Mouse (Mus musculus) left cerebral cortex, adult 8-10 months (tissue): ENCODE data around the gene Faf2. TPM values are rescaled to one million over a fixed set of nuclear protein-coding genes. Genes with fewer than 3 reads are reported as not detected.

Experiments used
- DNase-seq, 2 experiments: peaks; one replicate each; pipeline ENCODE4 v3.0.0; 2022; ENCODE audit warnings: low spot score in 2 of 2
- total RNA-seq, 4 experiments: library from RNA; stranded (reverse); gene quantifications; 2 replicates each; pipeline ENCODE4 v1.2.4; 2022

Faf2 gene
- total RNA-seq, 4 experiments from 2014 or later: 47.2 to 60.3 (median 55.7) TPM

GRCm38 (mm10) chr13:54680184-54680853 is 58.7 kb downstream of the Faf2 start:
- no peak for DNase-seq

GRCm38 (mm10) chr13:54681291-54681690 is 59.7 kb downstream of the Faf2 start:
- no peak for DNase-seq

GRCm38 (mm10) chr13:54683301-54683700 is 61.7 kb downstream of the Faf2 start:
- DNase-seq: no peak

- DNase-seq: no peak
Observed at GRCm38 (mm10) chr13:54684140-54684896, 62.7 kb downstream of the Faf2 start.

GRCm38 (mm10) chr13:54685174-54685573 is 63.6 kb downstream of the Faf2 start:
- DNase-seq: no peak

- no peak for DNase-seq
Observed at GRCm38 (mm10) chr13:54686139-54687053, 64.8 kb downstream of the Faf2 start.

- peak; percentile 52 to 69 for DNase-seq
Observed at GRCm38 (mm10) chr13:54687096-54687495, 65.5 kb downstream of the Faf2 start.

- DNase-seq: peak; percentile 97
Observed at GRCm38 (mm10) chr13:54687575-54688424, 66.2 kb downstream of the Faf2 start.

GRCm38 (mm10) chr13:54690151-54690740 is 68.7 kb downstream of the Faf2 start:
- no peak for DNase-seq

- no peak for DNase-seq
Observed at GRCm38 (mm10) chr13:54691737-54692136, 70.2 kb downstream of the Faf2 start.

- DNase-seq: no peak
Observed at GRCm38 (mm10) chr13:54692711-54693557, 71.3 kb downstream of the Faf2 start.

GRCm38 (mm10) chr13:54693558-54694347 is 72.2 kb downstream of the Faf2 start, which contains the start of gene Rnf44:
Rnf44 (minus strand) TSS chr13:54693907.
- peak; percentile 91 to 99 for DNase-seq

- DNase-seq: peak in 1 of 2 experiments; percentile 91
Observed at GRCm38 (mm10) chr13:54694348-54695060, 72.9 kb downstream of the Faf2 start.

GRCm38 (mm10) chr13:54695479-54696230 is 74.1 kb downstream of the Faf2 start:
- DNase-seq: no peak

- DNase-seq: no peak
Observed at GRCm38 (mm10) chr13:54701243-54701642, 79.7 kb downstream of the Faf2 start, which contains the start of gene Cdhr2. Cdhr2 (plus strand) TSS chr13:54701461.

- DNase-seq: no peak
Observed at GRCm38 (mm10) chr13:54702507-54702906, 80.9 kb downstream of the Faf2 start.

- DNase-seq: no peak
Observed at GRCm38 (mm10) chr13:54704890-54705289, 83.3 kb downstream of the Faf2 start.
